Mouse (Mus musculus) heart, postnatal 25 days (tissue): ENCODE measurements around the gene Cenps. TPM values are rescaled to one million over a fixed set of nuclear protein-coding genes. Genes with fewer than 3 reads are reported as not detected.

Source experiments
- DNase-seq: peaks from one replicate; pipeline ENCODE4 v3.0.0; 2022; ENCODE audit warnings: low spot score
- intact Hi-C: fragments of 180-260 bp; cut with DNase I; formaldehyde crosslinking; loops from one replicate; pipeline ENCODE4 v1.15.1; 2025
- total RNA-seq, 2 experiments: library from RNA; stranded (reverse); gene quantifications; 2 replicates each; pipeline ENCODE4 v1.2.3; 2021

Cenps gene
- total RNA-seq, 2 experiments from 2014 or later: 7.8 to 8.9 TPM

- DNase-seq: no peak
- intact Hi-C loops: loop anchor here (2.0 to 10.0 kb wide), 2 partner anchors 23 to 455 kb away; no protein-coding TSS in a partner anchor
These were observed 22.5 kb upstream of the Cenps start for GRCm38 (mm10) chr4:149159891-149160290.

GRCm38 (mm10) chr4:149159203-149159602 is 21.8 kb upstream of the Cenps start:
- no peak for DNase-seq
- intact Hi-C loops: loop anchor here (10.0 kb wide), 1 partner anchor 456 kb away; no protein-coding TSS in a partner anchor

GRCm38 (mm10) chr4:149157415-149157973 is 20.1 kb upstream of the Cenps start:
- intact Hi-C loops: loop anchor here (10.0 kb wide), 1 partner anchor 457 kb away; no protein-coding TSS in a partner anchor

GRCm38 (mm10) chr4:149155711-149156110 is 18.3 kb upstream of the Cenps start:
- DNase-seq: no peak
- intact Hi-C loops: loop anchor here (10.0 kb wide), 1 partner anchor 459 kb away; no protein-coding TSS in a partner anchor

More at GRCm38 (mm10) chr4:149157415-149157973, 20.1 kb upstream of the Cenps start:
- DNase-seq: no peak

- intact Hi-C loops: loop anchor here (10.0 kb wide), 1 partner anchor 460 kb away; no protein-coding TSS in a partner anchor
- no peak for DNase-seq
These were observed 17.4 kb upstream of the Cenps start for GRCm38 (mm10) chr4:149154859-149155258.

- no peak for DNase-seq
- intact Hi-C loops: loop anchor here (10.0 kb wide), 1 partner anchor 464 kb away; no protein-coding TSS in a partner anchor
These were observed 13.3 kb upstream of the Cenps start for GRCm38 (mm10) chr4:149150721-149151120.

GRCm38 (mm10) chr4:149150256-149150655 is 12.8 kb upstream of the Cenps start:
- intact Hi-C loops: loop anchor here (10.0 kb wide), 1 partner anchor 465 kb away; no protein-coding TSS in a partner anchor
- no peak for DNase-seq

GRCm38 (mm10) chr4:149149611-149150010 is 12.2 kb upstream of the Cenps start:
- intact Hi-C loops: loop anchor here (10.0 kb wide), 1 partner anchor 465 kb away; no protein-coding TSS in a partner anchor
- DNase-seq: no peak

- intact Hi-C loops: no loop called here
- DNase-seq: no peak
These were observed 11.8 kb upstream of the Cenps start for GRCm38 (mm10) chr4:149149196-149149595.

- DNase-seq: no peak
- intact Hi-C loops: no loop called here
These were observed 10.7 kb upstream of the Cenps start for GRCm38 (mm10) chr4:149148084-149148483.

- no peak for DNase-seq
- intact Hi-C loops: no loop called here
These were observed 10.1 kb upstream of the Cenps start for GRCm38 (mm10) chr4:149147528-149147927.

- intact Hi-C loops: no loop called here
- DNase-seq: no peak
These were observed 7.7 kb upstream of the Cenps start for GRCm38 (mm10) chr4:149145151-149145550.

- DNase-seq: peak; percentile 53
- intact Hi-C loops: loop anchor here (1.0 kb wide), 1 partner anchor 39 kb away; no protein-coding TSS in a partner anchor
These were observed 7.0 kb upstream of the Cenps start for GRCm38 (mm10) chr4:149144459-149144858.

GRCm38 (mm10) chr4:149143594-149143993 is 6.2 kb upstream of the Cenps start:
- intact Hi-C loops: no loop called here
- DNase-seq: no peak

GRCm38 (mm10) chr4:149138515-149138914 is 1.1 kb upstream of the Cenps start:
- intact Hi-C loops: loop anchor here (5.0 kb wide), 2 partner anchors 396 to 436 kb away; no protein-coding TSS in a partner anchor
- no peak for DNase-seq

- DNase-seq: no peak
- intact Hi-C loops: loop anchor here (2.0 to 5.0 kb wide), 3 partner anchors 31 to 434 kb away; partner anchors contain the start of gene Dffa
These were observed 1.1 kb downstream of the Cenps start for GRCm38 (mm10) chr4:149136116-149136850.

GRCm38 (mm10) chr4:149133395-149133794 is 4.0 kb downstream of the Cenps start:
- no peak for DNase-seq
- intact Hi-C loops: no loop called here

- intact Hi-C loops: no loop called here
These were observed 5.5 kb downstream of the Cenps start for GRCm38 (mm10) chr4:149131789-149132565.

GRCm38 (mm10) chr4:149131021-149131752 is 6.2 kb downstream of the Cenps start:
- no peak for DNase-seq
- intact Hi-C loops: no loop called here

More at GRCm38 (mm10) chr4:149131789-149132565, 5.5 kb downstream of the Cenps start:
- DNase-seq: no peak
